Mouse (Mus musculus): Measurements from ENCODE around the gene Papolg. TPM values are rescaled to one million over a fixed set of nuclear protein-coding genes. Genes with fewer than 3 reads are reported as not detected.
"Not testable (repeated sequence)": the region's sequence is repeated elsewhere in the genome, so short reads cannot be mapped to it uniquely, and the experiment has no call there.

Gene Papolg
- 28.9 and 31.6 TPM in 2 replicates for polyA plus RNA-seq (2014; fragmentation: Nextera tagmentation; extraction: Ambion mirVana)

DNA sequence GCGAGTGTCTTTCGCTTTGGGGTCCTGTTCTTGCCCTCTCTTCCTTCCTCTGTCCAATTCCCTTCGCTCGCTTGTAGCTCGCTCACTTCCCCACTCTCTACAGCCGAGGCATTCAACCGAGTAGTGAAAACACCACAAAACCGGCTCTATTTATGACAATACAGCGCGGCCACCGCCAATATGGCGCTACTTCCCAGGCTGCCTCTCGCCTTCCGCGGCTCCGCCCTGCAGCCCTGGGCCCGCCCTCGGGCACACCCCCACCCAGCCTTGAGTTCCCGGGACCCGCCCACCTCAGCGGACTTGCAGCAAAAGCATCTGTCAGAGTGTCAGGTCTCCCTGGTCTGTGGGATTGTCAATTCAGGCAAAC, at the start of gene Papolg:
Papolg (minus strand) TSS at position 194 of the 367 bp plus-strand sequence.
- peaks cover 6% of the 10 kb centered on the region; the same call in 1 of the 2 replicates for H3K4me1 ChIP-seq (ENCODE audit: control insufficient read depth, insufficient read depth, low read length)
- no peaks in the 10 kb centered on the region for H3K27me3 ChIP-seq (replicated peaks; ENCODE audit: control insufficient read depth, insufficient read depth, low read length)
- peak within 1 kb of the TSS; percentile 93 for H3K9ac ChIP-seq (ENCODE audit: low read length)
- peak within 1 kb of the TSS; percentile 66 for H3K4me2 ChIP-seq (ENCODE audit: low read length)
- DNase-seq (ENCODE audit: low spot score) (peak; percentile 94), ATAC-seq (peak; percentile 100)
- peak within 1 kb of the TSS; percentile 93 for H3K27ac ChIP-seq (ENCODE audit: low read depth, low read length)
- no peaks in the 10 kb centered on the region for H3K9me3 ChIP-seq (replicated peaks; ENCODE audit: control insufficient read depth, low read length)
- WGBS: 1% methylated on average over 21 of the region's 21 CpGs
- H3K4me3 ChIP-seq (ENCODE audit: low read depth, low read length): peak within 1 kb of the TSS; percentile 97
- H3K36me3 ChIP-seq (ENCODE audit: control insufficient read depth, insufficient read depth, low read length): peaks cover 6% of the 10 kb centered on the region

DNA sequence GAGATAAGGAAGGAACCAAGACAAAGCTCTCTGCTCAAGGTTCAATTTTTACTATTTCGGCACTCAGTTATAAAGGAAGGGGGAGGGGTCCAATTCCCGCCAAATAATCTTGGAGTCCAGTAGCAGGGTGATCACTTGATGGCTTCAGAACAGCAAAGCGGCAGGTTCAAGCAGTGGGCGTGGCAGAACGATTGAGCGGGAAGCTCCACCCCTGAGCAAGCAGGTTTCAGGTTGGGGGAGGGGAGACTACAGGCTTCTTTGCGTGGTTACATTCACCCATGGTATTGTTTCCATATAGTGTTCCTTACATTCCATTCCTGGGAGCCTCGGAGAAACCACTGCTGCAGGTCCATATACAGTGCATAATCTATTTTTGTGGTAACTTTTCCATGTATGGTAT, 33.1 kb upstream of the Papolg start:
- not testable (repeated sequence) for H3K27ac ChIP-seq (ENCODE audit: low read depth, low read length); H3K9me3 ChIP-seq (replicated peaks; ENCODE audit: control insufficient read depth, low read length); DNase-seq (ENCODE audit: low spot score); H3K4me1 ChIP-seq (ENCODE audit: control insufficient read depth, insufficient read depth, low read length); ATAC-seq; H3K9ac ChIP-seq (ENCODE audit: low read length); H3K36me3 ChIP-seq (ENCODE audit: control insufficient read depth, insufficient read depth, low read length); H3K27me3 ChIP-seq (replicated peaks; ENCODE audit: control insufficient read depth, insufficient read depth, low read length); H3K4me3 ChIP-seq (ENCODE audit: low read depth, low read length)
- H3K4me2 ChIP-seq (ENCODE audit: low read length): peak overlapping the region; percentile 7; the same call in 1 of the 2 replicates
- WGBS: 24% methylated on average over 8 of the region's 8 CpGs

DNA sequence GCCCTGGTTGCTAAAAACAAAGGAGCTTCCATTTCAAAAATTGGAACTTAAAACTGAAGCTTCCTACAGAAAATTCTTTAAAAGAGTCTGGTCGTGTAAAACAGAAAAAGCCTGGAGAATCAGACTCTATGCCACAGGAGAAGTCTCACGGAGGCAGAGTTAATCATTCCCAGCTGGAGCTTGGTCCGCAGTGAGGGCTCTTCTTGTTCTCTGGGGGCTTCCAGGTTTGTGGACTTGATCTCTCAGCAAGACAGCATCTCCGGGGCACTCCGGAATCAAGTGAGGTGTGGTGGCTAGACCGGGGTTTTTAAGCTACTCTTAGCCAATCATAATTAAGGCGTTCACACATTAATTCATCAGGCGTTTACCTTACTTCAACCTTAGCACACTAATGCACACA, 32.6 kb upstream of the Papolg start:
- 0 out of 2 replicates have a peak overlapping the region, but pooled peaks have one; percentile 7 for H3K4me2 ChIP-seq (ENCODE audit: low read length)
- H3K36me3 ChIP-seq (ENCODE audit: control insufficient read depth, insufficient read depth, low read length): no peaks in the 10 kb centered on the region
- no peak overlapping the region for H3K9ac ChIP-seq (ENCODE audit: low read length)
- no peak overlapping the region for H3K4me3 ChIP-seq (ENCODE audit: low read depth, low read length)
- no peaks in the 10 kb centered on the region for H3K9me3 ChIP-seq (replicated peaks; ENCODE audit: control insufficient read depth, low read length)
- DNase-seq (ENCODE audit: low spot score) (no peak), ATAC-seq (no peak)
- 36% methylated on average over 8 of the region's 8 CpGs for WGBS
- H3K27ac ChIP-seq (ENCODE audit: low read depth, low read length): no peak overlapping the region
- H3K4me1 ChIP-seq (ENCODE audit: control insufficient read depth, insufficient read depth, low read length): no peaks in the 10 kb centered on the region
- no peaks in the 10 kb centered on the region for H3K27me3 ChIP-seq (replicated peaks; ENCODE audit: control insufficient read depth, insufficient read depth, low read length)

DNA sequence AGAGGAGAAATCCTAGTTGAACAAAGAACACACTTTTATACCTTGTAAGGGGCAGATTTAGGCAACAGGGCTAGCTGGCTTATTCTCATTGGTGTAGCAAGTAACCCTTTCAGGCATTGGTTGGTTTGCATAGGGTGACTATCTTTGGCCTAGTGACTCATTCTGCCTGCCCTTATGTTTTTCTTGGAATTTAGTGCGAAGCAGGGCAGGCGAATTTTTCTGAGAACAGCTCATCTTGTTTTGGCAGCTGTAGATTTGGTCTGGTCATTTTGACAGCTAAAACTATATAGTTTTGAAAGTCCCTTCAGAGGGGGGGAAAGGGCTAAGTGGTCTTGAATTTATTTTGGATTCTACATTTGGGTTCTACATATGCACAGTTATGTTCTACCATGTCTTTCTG, 18.8 kb upstream of the Papolg start:
- not testable (repeated sequence) for H3K9me3 ChIP-seq (replicated peaks; ENCODE audit: control insufficient read depth, low read length); DNase-seq (ENCODE audit: low spot score); H3K4me3 ChIP-seq (ENCODE audit: low read depth, low read length); H3K4me2 ChIP-seq (ENCODE audit: low read length); ATAC-seq; H3K9ac ChIP-seq (ENCODE audit: low read length); H3K27me3 ChIP-seq (replicated peaks; ENCODE audit: control insufficient read depth, insufficient read depth, low read length); H3K36me3 ChIP-seq (ENCODE audit: control insufficient read depth, insufficient read depth, low read length); H3K4me1 ChIP-seq (ENCODE audit: control insufficient read depth, insufficient read depth, low read length); H3K27ac ChIP-seq (ENCODE audit: low read depth, low read length)
- 81% methylated on average over 2 of the region's 2 CpGs for WGBS

DNA sequence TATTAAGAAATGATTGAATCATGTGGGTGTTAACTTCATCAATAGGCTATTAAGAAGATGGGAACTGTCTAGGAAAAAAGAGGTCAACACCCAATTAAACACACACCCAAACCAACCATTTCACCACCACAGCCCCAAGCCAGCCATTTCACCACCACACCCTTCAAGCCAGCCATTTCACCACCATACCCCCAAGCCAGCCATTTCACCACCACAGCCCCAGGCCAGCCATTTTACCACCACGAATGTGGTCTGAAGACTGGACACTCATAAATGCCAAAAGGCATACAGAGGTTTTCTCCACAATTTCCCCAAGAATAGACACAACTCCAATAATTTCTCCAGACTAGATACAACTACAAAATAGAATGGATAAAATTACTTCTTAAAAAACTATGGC, 8.9 kb upstream of the Papolg start:
- Histone ChIP-seq H3K36me3 (ENCODE audit: control insufficient read depth, insufficient read depth, low read length) (no peaks in the 10 kb centered on the region), H3K4me2 (ENCODE audit: low read length) (no peak overlapping the region), H3K4me3 (ENCODE audit: low read depth, low read length) (no peak overlapping the region), H3K4me1 (ENCODE audit: control insufficient read depth, insufficient read depth, low read length) (no peaks in the 10 kb centered on the region), H3K9ac (ENCODE audit: low read length) (no peak overlapping the region), H3K27me3 (replicated peaks; ENCODE audit: control insufficient read depth, insufficient read depth, low read length) (no peaks in the 10 kb centered on the region), H3K27ac (ENCODE audit: low read depth, low read length) (no peak overlapping the region), H3K9me3 (replicated peaks; ENCODE audit: control insufficient read depth, low read length) (no peaks in the 10 kb centered on the region)
- ATAC-seq: no peak
- WGBS: 86% methylated on average over 1 of the region's 1 CpGs
- DNase-seq (ENCODE audit: low spot score): no peak

DNA sequence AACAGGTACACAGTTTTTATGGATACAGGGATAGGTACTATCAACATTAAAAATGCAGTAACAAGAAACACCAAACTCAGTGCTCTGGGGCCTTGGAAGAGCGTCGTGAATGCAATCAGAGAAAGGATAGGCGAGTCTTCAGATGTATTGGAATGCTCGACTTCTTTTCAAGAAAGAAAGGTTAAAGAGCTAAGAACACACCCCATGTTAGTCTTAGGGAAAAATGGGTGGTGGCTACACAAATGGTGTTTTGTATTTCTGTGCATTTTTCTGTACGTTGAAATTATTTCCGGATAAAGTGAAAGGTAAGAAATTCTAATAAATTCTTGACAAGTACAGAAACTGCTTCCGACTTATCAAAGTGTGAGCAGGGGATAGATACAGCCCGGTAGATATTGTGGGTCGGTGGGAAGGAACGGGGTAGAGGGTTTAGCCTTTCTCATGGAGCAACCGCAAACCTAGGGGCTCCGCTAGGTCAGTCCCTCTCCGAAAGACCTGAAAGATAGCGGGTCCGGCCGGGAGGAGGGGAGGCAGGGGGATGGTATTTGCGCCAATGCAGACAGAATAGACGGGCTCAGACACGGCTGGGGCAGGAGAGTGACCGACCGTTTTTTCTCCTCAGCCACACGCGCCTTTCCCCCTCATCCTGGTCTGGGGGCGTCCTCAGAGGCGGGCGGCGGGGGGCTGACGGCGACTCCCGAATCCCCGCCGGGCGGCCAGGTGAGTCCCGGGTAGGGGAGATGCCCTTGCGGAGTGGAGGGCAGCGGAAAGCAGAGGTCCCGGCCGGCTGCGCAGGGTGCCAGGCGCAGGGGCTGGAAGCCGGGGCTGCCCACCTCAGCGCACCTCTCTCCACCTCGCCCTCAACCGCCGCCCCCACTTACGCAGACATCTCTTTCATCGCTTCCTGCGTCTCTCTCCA, 653 bp downstream of the Papolg start:
- peak; percentile 86 for ATAC-seq

DNA sequence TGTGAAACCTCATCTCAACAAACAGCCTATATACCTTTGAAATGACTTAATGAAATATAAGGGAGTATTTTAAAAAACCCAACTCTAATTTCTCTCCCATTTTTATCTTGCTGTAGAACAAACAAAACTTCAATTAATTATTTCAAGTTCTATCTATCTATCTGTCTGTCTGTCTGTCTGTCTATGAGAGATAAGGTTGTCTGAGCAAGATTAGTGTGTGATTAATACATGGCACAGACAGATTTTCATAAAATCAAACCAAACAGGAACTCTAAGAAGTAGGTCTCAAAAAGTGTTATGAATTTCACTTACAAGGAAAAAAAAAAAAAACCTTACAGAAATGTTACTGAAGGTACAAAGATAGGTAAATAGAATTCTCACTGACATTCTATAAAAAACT, 1.5 kb downstream of the Papolg start:
- peak overlapping the region; percentile 31; the same call in 1 of the 2 replicates for H3K4me2 ChIP-seq (ENCODE audit: low read length)
- no peak overlapping the region for H3K27ac ChIP-seq (ENCODE audit: low read depth, low read length)
- no peaks in the 10 kb centered on the region for H3K9me3 ChIP-seq (replicated peaks; ENCODE audit: control insufficient read depth, low read length)
- peaks cover 6% of the 10 kb centered on the region; the same call in 1 of the 2 replicates for H3K4me1 ChIP-seq (ENCODE audit: control insufficient read depth, insufficient read depth, low read length)
- no peak overlapping the region for H3K9ac ChIP-seq (ENCODE audit: low read length)
- no peaks in the 10 kb centered on the region for H3K27me3 ChIP-seq (replicated peaks; ENCODE audit: control insufficient read depth, insufficient read depth, low read length)
- ATAC-seq: no peak
- no peak for DNase-seq (ENCODE audit: low spot score)
- peaks cover 19% of the 10 kb centered on the region for H3K36me3 ChIP-seq (ENCODE audit: control insufficient read depth, insufficient read depth, low read length)
- no peak overlapping the region for H3K4me3 ChIP-seq (ENCODE audit: low read depth, low read length)

More for the DNA sequence above, 653 bp downstream of the Papolg start:
- Histone ChIP-seq H3K9me3 (replicated peaks; ENCODE audit: control insufficient read depth, low read length) (no peaks in the 10 kb centered on the region), H3K27me3 (replicated peaks; ENCODE audit: control insufficient read depth, insufficient read depth, low read length) (no peaks in the 10 kb centered on the region), H3K9ac (ENCODE audit: low read length) (peak overlapping the region; percentile 93), H3K4me2 (ENCODE audit: low read length) (peak overlapping the region; percentile 66), H3K4me3 (ENCODE audit: low read depth, low read length) (peak overlapping the region; percentile 97), H3K36me3 (ENCODE audit: control insufficient read depth, insufficient read depth, low read length) (peaks cover 11% of the 10 kb centered on the region), H3K4me1 (ENCODE audit: control insufficient read depth, insufficient read depth, low read length) (peaks cover 6% of the 10 kb centered on the region; the same call in 1 of the 2 replicates), H3K27ac (ENCODE audit: low read depth, low read length) (peak overlapping the region; percentile 93)
- DNase-seq (ENCODE audit: low spot score): peak; percentile 14
- WGBS: under 1% methylated on average over 46 of the region's 48 CpGs

DNA sequence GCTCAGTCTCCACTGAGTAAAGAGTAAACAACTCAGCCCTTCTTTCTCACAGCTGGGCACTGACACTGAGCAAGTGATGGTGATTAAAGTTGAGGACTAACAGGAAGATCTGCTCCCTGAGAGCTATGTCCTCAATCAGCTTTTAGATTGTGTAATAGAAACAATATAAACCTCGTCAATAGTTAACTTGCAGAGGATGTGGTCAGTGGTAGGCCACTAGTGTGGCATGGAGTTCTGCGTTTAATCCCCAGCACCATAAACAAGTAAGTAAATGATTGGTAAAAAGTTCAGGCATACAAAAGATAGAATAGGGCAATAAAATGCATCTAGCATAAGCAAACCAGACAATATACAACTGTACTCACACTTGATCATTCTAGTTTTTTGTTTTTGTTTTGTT, 30.7 kb downstream of the Papolg start:
- Histone ChIP-seq H3K27ac (ENCODE audit: low read depth, low read length) (no peak overlapping the region), H3K4me2 (ENCODE audit: low read length) (no peak overlapping the region), H3K36me3 (ENCODE audit: control insufficient read depth, insufficient read depth, low read length) (peaks cover 72% of the 10 kb centered on the region), H3K9me3 (replicated peaks; ENCODE audit: control insufficient read depth, low read length) (no peaks in the 10 kb centered on the region), H3K4me3 (ENCODE audit: low read depth, low read length) (no peak overlapping the region), H3K4me1 (ENCODE audit: control insufficient read depth, insufficient read depth, low read length) (no peaks in the 10 kb centered on the region), H3K9ac (ENCODE audit: low read length) (no peak overlapping the region), H3K27me3 (replicated peaks; ENCODE audit: control insufficient read depth, insufficient read depth, low read length) (no peaks in the 10 kb centered on the region)
- 90% methylated on average over 2 of the region's 2 CpGs for WGBS
- ATAC-seq: no peak
- no peak for DNase-seq (ENCODE audit: low spot score)

DNA sequence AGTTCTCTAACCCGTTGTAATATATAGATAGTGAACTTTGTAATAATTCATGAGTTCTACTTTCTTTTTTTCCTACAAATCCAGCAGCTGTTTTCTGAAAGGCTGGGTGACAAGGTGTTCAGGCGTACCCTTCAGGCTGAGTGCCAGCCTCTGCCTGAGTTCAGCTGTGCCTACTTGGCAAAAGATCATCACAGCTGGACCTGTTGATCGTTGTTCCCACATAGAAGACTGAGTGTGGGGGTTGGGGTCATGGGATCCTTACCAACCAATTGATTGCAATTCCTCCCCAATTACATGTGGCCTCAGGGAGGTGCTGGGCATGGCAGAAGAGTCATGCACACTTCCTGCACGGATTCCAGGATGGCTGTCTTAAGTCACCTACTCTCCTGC, 38.3 kb downstream of the Papolg start:
- Histone ChIP-seq H3K36me3 (ENCODE audit: control insufficient read depth, insufficient read depth, low read length) (peaks cover 48% of the 10 kb centered on the region), H3K4me2 (ENCODE audit: low read length) (no peak overlapping the region), H3K4me1 (ENCODE audit: control insufficient read depth, insufficient read depth, low read length) (no peaks in the 10 kb centered on the region), H3K9ac (ENCODE audit: low read length) (no peak overlapping the region), H3K9me3 (replicated peaks; ENCODE audit: control insufficient read depth, low read length) (no peaks in the 10 kb centered on the region), H3K4me3 (ENCODE audit: low read depth, low read length) (no peak overlapping the region), H3K27me3 (replicated peaks; ENCODE audit: control insufficient read depth, insufficient read depth, low read length) (no peaks in the 10 kb centered on the region), H3K27ac (ENCODE audit: low read depth, low read length) (no peak overlapping the region)
- no peak for ATAC-seq
- DNase-seq (ENCODE audit: low spot score): no peak
- 87% methylated on average over 4 of the region's 4 CpGs for WGBS

Measured in forebrain, embryonic 14.5 days (tissue).